Mouse (Mus musculus) ES-Bruce4 (cell line): ENCODE data around the gene Pepd.

Experiments used
- CTCF ChIP-seq: IDR thresholded peaks from one replicate; pipeline ENCODE4 v1.8.1; 2011; ENCODE audit warnings: low read depth, low read length
- POLR2A ChIP-seq: IDR thresholded peaks from one replicate; pipeline ENCODE4 v1.8.1; 2011; ENCODE audit warnings: low read length; ENCODE audit not compliant: insufficient read depth

DNA sequence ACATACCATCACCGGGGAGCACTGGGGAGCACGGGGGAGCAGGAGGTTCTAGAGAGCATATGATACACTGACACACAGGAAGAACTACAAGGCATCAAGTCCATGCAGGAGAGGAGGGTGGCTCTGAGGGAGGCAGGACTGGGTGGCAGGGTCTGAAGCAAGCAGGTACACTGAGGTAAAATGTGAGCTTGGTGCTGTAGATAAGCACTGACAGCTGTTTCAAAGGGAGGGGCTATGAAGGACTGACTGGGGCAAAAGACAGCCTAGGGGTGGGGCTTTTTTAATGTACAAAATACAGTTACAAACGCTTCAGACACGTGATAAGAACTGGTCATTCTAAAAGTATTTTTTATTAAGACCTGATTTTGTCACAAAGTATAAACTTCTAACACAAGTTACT, 133.9 kb downstream of the Pepd start:
- no peak for TF ChIP-seq POLR2A
- no peak for TF ChIP-seq CTCF
